8 mouse cellular contexts compared by ENCODE assay signal in the genomic region with DNA sequence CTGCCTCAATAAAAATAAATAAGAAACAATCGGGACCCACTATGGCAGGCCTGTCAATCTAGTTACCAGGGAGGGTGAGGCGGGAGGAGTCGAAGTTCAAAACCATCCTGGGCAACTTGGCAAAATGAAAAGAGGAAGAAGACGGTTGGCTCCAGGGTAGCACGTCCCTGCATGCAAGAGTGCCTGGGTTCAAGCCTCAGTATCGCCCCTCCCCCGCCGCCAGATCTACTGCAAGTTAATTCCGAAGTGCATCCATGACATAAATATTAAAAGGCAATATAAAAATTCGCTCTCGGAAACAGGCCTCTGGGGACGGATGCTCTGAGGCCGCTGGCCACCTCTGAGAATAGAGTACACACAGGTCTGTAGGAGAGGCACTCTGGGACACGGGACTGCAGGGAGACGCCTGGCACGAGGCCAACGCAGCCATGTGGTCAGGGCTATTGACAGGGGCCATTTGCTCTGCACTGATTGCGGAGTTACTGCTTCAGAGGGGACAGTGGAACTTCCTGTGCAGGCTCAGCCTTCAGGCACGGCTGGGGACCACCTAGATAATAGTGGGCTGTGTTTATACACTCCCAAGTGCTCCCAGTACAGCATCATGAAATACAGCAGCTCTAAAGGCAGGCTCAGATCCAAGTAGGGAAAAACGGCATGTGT. TPM values are rescaled to one million over a fixed set of nuclear protein-coding genes. Genes with fewer than 3 reads are reported as not detected.
DNase-seq lines count a peak whose midpoint lies in the region; ATAC-seq lines count a peak whose summit lies in the region.

No protein-coding gene starts in this region.

- peaks cover 72% of the 10 kb centered on the region for H3K4me1 ChIP-seq in heart, embryonic 10.5 days
- peaks cover 55% of the 10 kb centered on the region for H3K4me1 ChIP-seq in lung, embryonic 16.5 days (replicated peaks; ENCODE audit: control insufficient read depth, insufficient read depth, low read length)

- peak; percentile 77 for ATAC-seq in lung, embryonic 16.5 days (ENCODE audit: low read depth)

- H3K36me3 ChIP-seq in heart, embryonic 10.5 days: 0 out of 2 replicates have a peak, but pooled peaks cover 3% of the 10 kb centered on the region
- no peaks in the 10 kb centered on the region for H3K36me3 ChIP-seq in lung, embryonic 16.5 days (ENCODE audit: control insufficient read depth, insufficient read depth, low read length)

- no peaks in the 10 kb centered on the region for H3K9me3 ChIP-seq in heart, embryonic 10.5 days
- H3K9me3 ChIP-seq in lung, embryonic 16.5 days (ENCODE audit: control insufficient read depth, low read length): no peaks in the 10 kb centered on the region

- peak; percentile 61 for DNase-seq in gastrocnemius, postnatal 14 days
- no peak for DNase-seq in gastrocnemius, adult 18-20 months (ENCODE audit: low spot score)
- peak; percentile 73 to 79 for DNase-seq in cerebellum, adult 18-20 months
- peak; percentile 86 for DNase-seq in heart, embryonic 10.5 days (ENCODE audit: low spot score)
- peak; percentile 87 for DNase-seq in kidney, adult 9 months
- peak; percentile 70 for DNase-seq in retina, embryonic 14.5 days (ENCODE audit: low spot score)
- DNase-seq in spleen, adult 12 weeks (ENCODE audit: low spot score): no peak

- H3K4me3 ChIP-seq in heart, embryonic 10.5 days: peak overlapping the region; percentile 22; the same call in 1 of the 2 replicates
- H3K4me3 ChIP-seq in lung, embryonic 16.5 days (ENCODE audit: low read length): no peak overlapping the region; the same call in 1 of the 2 replicates

- peak overlapping the region; percentile 12; the same call in 1 of the 2 replicates for H3K9ac ChIP-seq in lung, embryonic 16.5 days (ENCODE audit: low read length)

- WGBS in heart, embryonic 10.5 days: 41% methylated on average over 20 of the region's 20 CpGs
- 17% methylated on average over 20 of the region's 20 CpGs for WGBS in lung, embryonic 16.5 days

- peak overlapping the region; percentile 84 for H3K27ac ChIP-seq in heart, embryonic 10.5 days
- H3K27ac ChIP-seq in lung, embryonic 16.5 days (ENCODE audit: low read length): peak overlapping the region; percentile 59

- peak overlapping the region; percentile 37 for H3K4me2 ChIP-seq in lung, embryonic 16.5 days (ENCODE audit: low read depth, low read length)

- intact Hi-C loops in gastrocnemius, postnatal 14 days (cut with DNase I; ENCODE audit: low total_unique reads): no loop called here

- no peaks in the 10 kb centered on the region for H3K27me3 ChIP-seq in heart, embryonic 10.5 days (ENCODE audit: insufficient read depth, poor library complexity, severe bottlenecking)
- H3K27me3 ChIP-seq in lung, embryonic 16.5 days (ENCODE audit: control insufficient read depth, insufficient read depth, low read depth, low read length): no peaks in the 10 kb centered on the region

RNA-seq across cellular contexts. Expression of a gene that starts 8.9 kb away (rescaled TPM):
- 10 to 100 TPM; 18.3 to 24.5 TPM for total RNA-seq in gastrocnemius, postnatal 14 days (2021)
- 1 to 10 TPM; 4.7 to 6.0 TPM for total RNA-seq in gastrocnemius, adult 18-20 months (2021)
- polyA plus RNA-seq in heart, embryonic 10.5 days (2016; fragmentation: Nextera tagmentation; extraction: Ambion mirVana): 55.7 and 62.0 TPM in 2 replicates
- 78.4 and 88.5 TPM in 2 replicates for polyA plus RNA-seq in lung, embryonic 16.5 days (2015; fragmentation: Nextera tagmentation; extraction: Ambion mirVana)

RNA-seq across cellular contexts. Expression of a gene that starts 30.6 kb away (rescaled TPM):
- 1 to 10 TPM; 2.2 to 2.7 TPM for total RNA-seq in gastrocnemius, postnatal 14 days (2021)
- 1 to 10 TPM; 1.2 to 1.3 TPM for total RNA-seq in gastrocnemius, adult 18-20 months (2021)
- polyA plus RNA-seq in heart, embryonic 10.5 days (2016; fragmentation: Nextera tagmentation; extraction: Ambion mirVana): 9.6 and 10.1 TPM in 2 replicates
- polyA plus RNA-seq in lung, embryonic 16.5 days (2015; fragmentation: Nextera tagmentation; extraction: Ambion mirVana): 14.5 and 15.0 TPM in 2 replicates

RNA-seq across cellular contexts. Expression of a gene that starts 53.2 kb away (rescaled TPM):
- total RNA-seq in gastrocnemius, postnatal 14 days (2021): 1 to 10 TPM; 4.1 to 4.3 TPM
- total RNA-seq in gastrocnemius, adult 18-20 months (2021): 1 to 10 TPM; 3.4 TPM
- polyA plus RNA-seq in heart, embryonic 10.5 days (2016; fragmentation: Nextera tagmentation; extraction: Ambion mirVana): 14.5 and 19.8 TPM in 2 replicates
- 13.9 and 15.3 TPM in 2 replicates for polyA plus RNA-seq in lung, embryonic 16.5 days (2015; fragmentation: Nextera tagmentation; extraction: Ambion mirVana)

Comparison
In these comparisons a context has a peak if more than half of its experiments do, and no peak if none do; other contexts are left out.
1. DNase-seq: peak in gastrocnemius, postnatal 14 days (single experiment), cerebellum, adult 18-20 months (2 of 2), heart, embryonic 10.5 days (single experiment), kidney, adult 9 months (single experiment) and retina, embryonic 14.5 days (single experiment); none in gastrocnemius, adult 18-20 months (single experiment) and spleen, adult 12 weeks (single experiment).